Mouse (Mus musculus): ENCODE measurements around the gene Nfkb1.

Gene Nfkb1

GRCm38 (mm10) chr3:135670869-135671268 is 20.5 kb downstream of the Nfkb1 start:
- no peak for DNase-seq (ENCODE audit: low spot score)

DNA sequence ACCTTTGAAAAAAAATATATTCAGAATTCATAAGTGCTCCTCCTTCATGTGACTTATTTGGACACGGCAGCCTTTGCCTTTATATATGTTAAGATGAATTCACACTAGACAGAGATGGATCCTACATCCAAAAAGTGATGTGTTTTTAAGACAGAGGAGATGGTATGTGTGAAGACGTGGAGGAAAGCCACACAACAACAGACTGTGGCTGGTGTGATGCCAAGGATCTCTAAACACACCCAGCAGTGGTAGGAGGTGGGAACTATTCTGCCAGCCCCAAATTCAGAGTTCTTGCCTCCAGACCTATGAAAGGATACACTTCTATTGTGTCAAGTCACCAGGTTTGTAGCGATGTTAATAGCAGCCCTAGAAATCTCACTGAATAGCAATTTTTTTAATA is 24.3 kb downstream of the Nfkb1 start:
- DNase-seq (ENCODE audit: low spot score): no peak

DNA sequence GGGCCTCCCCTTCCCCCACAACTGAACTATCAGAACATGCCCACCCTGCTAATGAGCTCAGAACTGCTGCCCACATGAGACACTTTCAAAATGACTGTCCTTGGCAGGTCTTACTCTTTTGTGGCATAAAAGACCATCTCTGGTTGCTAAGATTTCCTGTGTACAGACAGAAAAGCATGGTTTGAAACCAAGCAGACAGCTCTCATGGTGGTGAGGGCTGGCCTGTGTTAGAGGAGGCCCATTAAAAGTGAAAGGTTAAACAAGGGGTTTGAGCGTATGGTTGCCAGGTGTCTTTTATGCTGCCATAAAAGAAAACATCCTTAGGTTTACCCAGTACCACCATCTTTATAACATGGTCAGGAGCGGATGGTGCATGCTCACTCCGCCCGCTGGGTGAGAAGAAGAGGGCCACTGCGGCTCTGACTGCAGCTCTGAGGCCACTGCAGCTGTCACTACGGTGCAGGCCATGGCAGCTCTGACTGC is 25.5 kb downstream of the Nfkb1 start:
- no peak for DNase-seq (ENCODE audit: low spot score)

DNA sequence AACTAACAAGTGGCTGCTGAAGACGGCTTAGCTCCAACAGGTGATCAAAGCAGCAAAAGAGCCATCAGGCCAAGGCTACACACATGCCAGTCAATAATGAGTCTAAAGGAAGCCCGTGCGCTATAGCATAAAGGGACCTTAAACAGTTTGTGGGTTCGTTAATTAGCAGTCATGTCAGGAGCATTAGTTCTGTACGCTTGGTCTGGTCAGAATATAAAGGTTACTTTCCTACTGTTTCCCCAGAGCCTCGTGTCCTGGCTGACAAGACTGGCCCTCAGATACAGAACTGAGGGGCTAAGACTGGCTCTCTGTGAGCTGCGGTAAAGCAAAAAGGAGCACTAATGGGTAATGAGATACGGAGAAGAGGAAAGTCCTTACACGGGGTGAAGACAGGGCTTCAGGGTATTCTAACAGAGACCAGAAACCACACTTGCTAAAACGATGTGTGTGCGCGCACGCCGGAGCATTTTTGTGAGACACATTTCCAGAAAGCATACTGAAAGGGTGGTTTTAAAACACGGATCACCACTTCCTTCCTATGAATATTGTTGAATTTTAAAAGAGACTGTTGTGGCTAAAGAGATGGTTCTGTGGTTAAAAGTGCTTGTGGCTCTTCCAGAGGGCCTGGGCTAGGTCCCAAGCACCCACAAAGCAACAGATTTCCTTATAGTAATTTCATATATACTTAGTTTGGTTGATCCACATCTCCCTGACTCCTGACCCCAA is 29.0 kb downstream of the Nfkb1 start:
- DNase-seq (ENCODE audit: low spot score): no peak

- DNase-seq (ENCODE audit: low spot score): no peak
These were observed 29.6 kb downstream of the Nfkb1 start for GRCm38 (mm10) chr3:135661707-135662106.

- no peak for DNase-seq (ENCODE audit: low spot score)
These were observed 32.7 kb downstream of the Nfkb1 start for GRCm38 (mm10) chr3:135658540-135659097.

GRCm38 (mm10) chr3:135656156-135656555 is 35.2 kb downstream of the Nfkb1 start:
- no peak for DNase-seq (ENCODE audit: low spot score)

GRCm38 (mm10) chr3:135650773-135651555 is 40.4 kb downstream of the Nfkb1 start:
- DNase-seq (ENCODE audit: low spot score): no peak

- no peak for DNase-seq (ENCODE audit: low spot score)
These were observed 41.5 kb downstream of the Nfkb1 start for GRCm38 (mm10) chr3:135649809-135650208.

- no peak for DNase-seq (ENCODE audit: low spot score)
These were observed 42.8 kb downstream of the Nfkb1 start for GRCm38 (mm10) chr3:135648501-135648900.

DNA sequence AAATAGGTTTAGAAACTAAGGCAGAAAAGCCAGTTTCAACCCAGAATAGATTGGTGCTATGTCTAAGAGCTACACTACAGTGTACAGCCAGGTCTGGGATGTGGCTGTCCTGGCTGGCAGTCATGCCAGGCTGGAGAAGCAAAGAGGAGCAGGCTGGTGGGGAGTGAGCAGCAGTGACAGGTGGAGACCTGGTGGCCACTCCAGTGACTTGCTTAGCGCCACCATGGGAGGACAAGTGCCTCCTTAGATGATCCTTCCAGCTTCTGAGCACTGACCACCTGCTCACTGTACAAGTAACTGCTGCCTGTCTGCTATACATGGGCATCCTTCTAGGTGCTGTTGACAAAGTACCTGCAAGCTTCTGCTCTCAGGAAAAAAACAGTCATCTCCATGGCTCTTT is 44.7 kb downstream of the Nfkb1 start:
- no peak for DNase-seq (ENCODE audit: low spot score)

DNA sequence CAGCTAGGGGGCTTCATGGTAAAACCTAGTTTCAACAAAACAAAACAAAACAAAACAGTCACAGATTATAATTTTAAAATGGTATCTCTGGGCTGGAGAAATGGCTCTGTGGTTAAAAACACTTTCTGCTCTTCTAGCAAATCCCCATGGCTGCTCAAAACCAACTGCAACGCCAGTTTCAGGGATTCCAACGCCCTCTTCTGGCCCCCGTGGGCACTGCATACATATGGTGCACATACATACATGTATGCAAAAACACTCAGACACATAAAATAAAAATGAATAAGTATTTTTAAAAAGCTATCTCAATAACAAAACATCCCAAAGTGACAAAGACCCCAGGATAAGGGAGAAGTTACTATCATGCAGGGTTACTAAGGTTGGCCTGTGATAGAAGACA is 46.4 kb downstream of the Nfkb1 start:
- DNase-seq (ENCODE audit: low spot score): no peak

DNA sequence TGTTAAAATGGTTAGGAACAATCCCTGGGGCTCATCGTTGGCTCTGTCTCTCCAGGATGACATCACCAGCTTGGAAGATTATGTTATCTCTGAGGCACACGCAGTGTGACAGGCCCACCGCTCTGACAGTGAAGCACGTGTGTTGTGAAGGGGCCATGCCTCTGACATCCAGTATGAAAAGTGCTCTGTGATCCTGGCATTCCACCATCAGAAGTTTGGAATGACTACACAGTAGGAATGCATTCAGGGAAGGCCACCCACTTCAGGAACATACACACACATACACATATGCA is 49.8 kb downstream of the Nfkb1 start:
- DNase-seq (ENCODE audit: low spot score): no peak

- no peak for DNase-seq (ENCODE audit: low spot score)
These were observed 50.3 kb downstream of the Nfkb1 start for GRCm38 (mm10) chr3:135640856-135641622.

DNA sequence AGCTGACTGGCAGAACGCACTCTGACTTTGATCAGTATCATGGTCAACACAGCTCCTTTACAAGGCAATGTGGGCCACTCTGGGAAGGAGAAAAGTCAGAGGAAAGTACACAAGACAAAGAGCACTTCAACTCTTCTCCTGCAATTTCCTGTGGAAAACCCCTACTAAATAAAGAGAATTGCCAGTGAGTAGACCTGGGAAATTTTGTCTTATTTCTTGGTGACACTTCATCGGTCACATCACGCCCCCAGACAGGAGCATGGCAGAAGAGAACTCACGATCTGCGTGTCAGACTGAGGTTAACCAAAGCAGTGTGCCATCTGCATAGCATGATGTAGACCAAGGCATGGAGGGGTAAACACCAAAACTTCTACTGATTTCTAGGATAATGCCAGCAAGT is 51.1 kb downstream of the Nfkb1 start:
- DNase-seq (ENCODE audit: low spot score): no peak

DNA sequence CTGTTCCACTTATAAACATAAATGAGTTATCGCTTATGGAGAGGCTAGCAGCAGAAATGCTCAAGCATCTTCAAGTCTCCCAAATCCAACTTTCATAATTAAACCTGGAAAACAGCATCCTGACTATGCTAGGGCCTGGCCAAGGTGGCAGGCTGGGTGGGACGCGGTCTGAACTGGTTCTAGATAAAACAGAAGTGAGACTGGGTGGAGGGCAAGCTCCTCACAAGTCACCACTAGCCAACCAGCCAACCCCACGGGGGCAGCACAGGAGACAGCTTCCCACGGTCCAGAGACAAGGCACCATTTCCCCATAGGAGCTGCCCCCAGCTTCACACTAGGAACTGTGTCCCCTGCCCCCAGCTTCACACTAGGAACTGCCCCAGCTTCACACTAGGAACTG is 53.8 kb downstream of the Nfkb1 start:
- no peak for DNase-seq (ENCODE audit: low spot score)

GRCm38 (mm10) chr3:135636454-135636853 is 54.9 kb downstream of the Nfkb1 start:
- DNase-seq (ENCODE audit: low spot score): no peak

DNA sequence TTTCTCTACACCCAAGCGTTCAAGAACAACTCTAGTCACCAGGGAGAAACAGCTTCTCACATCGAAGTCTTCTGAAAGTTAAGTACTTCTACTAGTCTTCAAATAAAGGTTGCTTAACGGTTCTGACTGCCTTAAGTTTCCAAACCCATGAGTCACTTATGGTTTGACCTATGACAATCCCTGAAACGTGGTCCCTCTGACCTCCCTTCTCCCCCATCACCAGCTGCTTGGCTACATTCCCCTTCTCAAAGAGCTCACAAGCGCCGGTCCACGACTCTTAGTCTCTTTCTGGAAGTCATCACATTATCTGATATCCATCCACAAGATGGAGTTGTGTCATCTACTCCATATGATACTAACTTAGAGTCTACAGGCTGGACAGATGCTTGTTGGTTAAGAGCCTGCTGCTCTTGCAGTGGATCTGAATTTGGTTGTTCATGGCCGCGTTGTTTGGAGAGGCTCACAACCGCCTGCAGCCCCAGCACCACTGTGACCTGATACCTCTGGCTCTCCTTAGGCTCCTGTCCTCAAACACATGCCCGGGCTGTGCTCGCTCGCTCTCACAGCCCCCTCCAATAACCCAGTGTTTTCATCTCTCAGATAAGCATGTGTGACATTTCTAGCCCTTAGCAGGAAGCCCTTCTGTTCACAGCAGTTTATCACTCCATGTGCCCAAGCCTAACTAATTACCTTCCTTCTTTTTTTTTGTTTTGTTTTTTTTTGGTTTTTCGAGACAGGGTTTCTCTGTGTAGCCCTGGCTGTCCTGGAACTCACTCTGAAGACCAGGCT is 55.5 kb downstream of the Nfkb1 start:
- no peak for DNase-seq (ENCODE audit: low spot score)

GRCm38 (mm10) chr3:135635030-135635429 is 56.3 kb downstream of the Nfkb1 start:
- no peak for DNase-seq (ENCODE audit: low spot score)

GRCm38 (mm10) chr3:135634275-135634674 is 57.1 kb downstream of the Nfkb1 start:
- DNase-seq (ENCODE audit: low spot score): no peak

DNA sequence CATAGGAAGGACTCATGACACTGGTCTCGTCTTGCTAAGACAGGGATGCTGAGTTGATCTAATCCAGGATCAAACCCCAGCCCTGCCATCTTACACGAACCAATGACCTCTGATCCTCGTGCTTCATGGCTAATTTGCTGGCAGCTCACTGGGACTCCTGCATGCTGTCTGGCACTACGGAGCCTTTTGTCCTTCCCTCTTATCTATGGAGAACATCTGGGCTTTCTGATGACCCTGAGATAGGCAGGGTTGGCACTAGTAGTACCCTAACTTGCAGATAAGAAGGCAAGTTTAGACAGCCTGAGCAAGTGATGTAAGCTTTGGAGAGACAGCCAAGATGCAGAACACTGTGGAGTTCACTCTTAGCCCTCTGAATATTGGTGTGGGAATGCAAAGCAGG is 59.5 kb downstream of the Nfkb1 start:
- no peak for DNase-seq (ENCODE audit: low spot score)

- DNase-seq (ENCODE audit: low spot score): no peak
These were observed 60.3 kb downstream of the Nfkb1 start for GRCm38 (mm10) chr3:135631096-135631457.

Data from left cerebral cortex, adult 11 months (tissue).